Mouse (Mus musculus): Measurements from ENCODE around the gene Cd160. TPM values are rescaled to one million over a fixed set of nuclear protein-coding genes. Genes with fewer than 3 reads are reported as not detected.

The Cd160 gene
- polyA plus RNA-seq (2012; fragmentation: generic; extraction: Trizol) = under 1 TPM in 1 of 2 experiments, not detected in 1; 0.08 TPM

GRCm38 (mm10) chr3:96828984-96829383 lies at the start of gene Cd160, which contains the start of gene Pdzk1:
Gene Cd160 (minus strand): TSS chr3:96829351.
Gene Pdzk1 (plus strand): TSS chr3:96829284.

Other genes starting within 250 kb of the Cd160 start
- gene Polr3gl, start 235.2 kb downstream of the Cd160 start, polyA plus RNA-seq (2012; fragmentation: generic; extraction: Trizol) = 10 to 100 TPM in 1 of 2 experiments, 1 to 10 TPM in 1; 3.2 to 21.0 TPM
- gene Ankrd34a, start 232.7 kb downstream of the Cd160 start, polyA plus RNA-seq (2012; fragmentation: generic; extraction: Trizol) = 1 to 10 TPM in 1 of 2 experiments, under 1 TPM in 1; 0.67 to 1.1 TPM
- gene Lix1l, start 228.2 kb downstream of the Cd160 start, polyA plus RNA-seq (2012; fragmentation: generic; extraction: Trizol) = 10 to 100 TPM; 16.3 to 85.1 TPM
- 10 to 100 TPM; 55.8 to 66.9 TPM for gene Rbm8a, start 199.4 kb downstream of the Cd160 start, polyA plus RNA-seq (2012; fragmentation: generic; extraction: Trizol)
- 10 to 100 TPM; 12.0 to 28.6 TPM for gene Pex11b, start 194.0 kb downstream of the Cd160 start, polyA plus RNA-seq (2012; fragmentation: generic; extraction: Trizol)
- under 1 TPM; 0.01 to 0.02 TPM for gene Gm42957, start 193.9 kb downstream of the Cd160 start, polyA plus RNA-seq (2012; fragmentation: generic; extraction: Trizol)
- under 1 TPM; 0.06 to 0.67 TPM for gene Itga10, start 183.8 kb downstream of the Cd160 start, polyA plus RNA-seq (2012; fragmentation: generic; extraction: Trizol)
- under 1 TPM; 0.02 to 0.08 TPM for gene Ankrd35, start 159.2 kb downstream of the Cd160 start, polyA plus RNA-seq (2012; fragmentation: generic; extraction: Trizol)
- gene Pias3, start 133.0 kb downstream of the Cd160 start, polyA plus RNA-seq (2012; fragmentation: generic; extraction: Trizol) = 10 to 100 TPM; 13.6 to 29.1 TPM
- gene Nudt17, start 120.8 kb downstream of the Cd160 start, polyA plus RNA-seq (2012; fragmentation: generic; extraction: Trizol) = 1 to 10 TPM; 2.5 to 3.8 TPM
- 10 to 100 TPM; 22.2 to 31.1 TPM for gene Polr3c, start 101.7 kb downstream of the Cd160 start, polyA plus RNA-seq (2012; fragmentation: generic; extraction: Trizol)
- gene Rnf115, start 101.7 kb downstream of the Cd160 start, polyA plus RNA-seq (2012; fragmentation: generic; extraction: Trizol) = 1 to 10 TPM; 1.4 to 8.0 TPM
- gene Pdzk1, start 67 bp downstream of the Cd160 start, polyA plus RNA-seq (2012; fragmentation: generic; extraction: Trizol) = not detected
- under 1 TPM in 1 of 2 experiments, not detected in 1; 0.06 TPM for gene Gja5, start 75.3 kb upstream of the Cd160 start, polyA plus RNA-seq (2012; fragmentation: generic; extraction: Trizol)
- 10 to 100 TPM in 1 of 2 experiments, 1 to 10 TPM in 1; 9.1 to 11.7 TPM for gene Gpr89, start 76.0 kb upstream of the Cd160 start, polyA plus RNA-seq (2012; fragmentation: generic; extraction: Trizol)
- gene Gja8, start 96.7 kb upstream of the Cd160 start, polyA plus RNA-seq (2012; fragmentation: generic; extraction: Trizol) = not detected